Mouse (Mus musculus) adipocyte (in vitro differentiated cells): ENCODE data around the gene Phrf1.

Experiments
- DNase-seq: peaks from one replicate; pipeline ENCODE4 v3.0.0-alpha.2; 2016; ENCODE audit warnings: low spot score

The Phrf1 gene

GRCm38 (mm10) chr7:141293852-141294471, 65.4 kb downstream of the Phrf1 start:
- no peak for DNase-seq

- DNase-seq, result no peak
Measured at GRCm38 (mm10) chr7:141294479-141294878, 65.9 kb downstream of the Phrf1 start.

GRCm38 (mm10) chr7:141297926-141298650, 69.5 kb downstream of the Phrf1 start:
- no peak for DNase-seq

GRCm38 (mm10) chr7:141299175-141299574, 70.6 kb downstream of the Phrf1 start:
- no peak for DNase-seq

GRCm38 (mm10) chr7:141301386-141301785, 72.8 kb downstream of the Phrf1 start:
- no peak for DNase-seq

DNA sequence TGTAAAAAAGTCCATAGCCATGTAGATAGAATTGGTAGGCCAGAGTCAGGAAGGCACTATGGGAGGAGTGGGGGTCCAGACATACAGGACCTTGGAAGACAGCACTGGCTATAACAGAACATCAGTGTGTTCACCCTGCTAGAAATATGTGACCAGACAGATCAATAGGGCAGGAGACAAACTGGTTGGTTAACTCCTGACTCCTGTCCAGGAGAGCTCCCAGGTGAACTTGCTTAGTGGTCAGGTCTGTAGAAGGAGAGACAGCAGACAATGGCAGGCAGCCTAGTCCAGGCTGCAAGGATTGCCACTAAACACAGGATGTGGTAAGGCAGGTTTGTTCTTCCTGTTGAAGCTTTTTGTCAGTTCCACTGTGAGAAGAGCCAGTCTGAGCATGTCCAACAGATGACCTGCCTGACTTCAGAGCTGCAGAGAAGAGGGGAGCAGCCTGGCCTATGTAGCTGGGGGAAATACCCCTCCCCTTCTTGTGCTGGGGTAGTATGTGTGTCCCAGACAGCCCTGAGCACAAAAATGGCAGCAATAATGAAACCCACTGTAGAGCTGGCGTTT, 74.2 kb downstream of the Phrf1 start:
- DNase-seq, result no peak

DNA sequence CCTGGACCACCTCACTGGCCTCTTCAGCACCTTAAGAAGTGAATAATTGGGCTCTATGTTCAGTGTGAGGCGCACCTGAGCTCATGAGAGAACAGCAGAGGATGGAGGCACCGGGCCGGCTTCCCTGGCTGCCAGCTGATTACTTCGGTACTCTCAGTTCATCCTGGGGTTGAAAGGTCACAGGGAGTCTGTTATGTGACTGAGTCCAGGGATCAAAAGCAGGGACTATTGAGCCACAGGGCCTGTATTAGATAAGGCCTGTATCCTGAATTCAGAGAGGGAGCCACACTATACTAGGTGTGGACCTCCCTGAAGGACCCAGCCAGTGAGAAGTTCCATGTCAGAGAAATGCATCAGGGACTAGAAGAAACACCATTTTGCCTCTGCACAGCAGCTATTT, 76.0 kb downstream of the Phrf1 start:
- no peak for DNase-seq
